Mouse (Mus musculus) lung, postnatal 36 days (tissue): ENCODE data around the gene Ptrh2.

Experiments used
- DNase-seq: peaks from one replicate; pipeline ENCODE4 v3.0.0; 2022; ENCODE audit warnings: mixed read lengths

Gene Ptrh2

DNA sequence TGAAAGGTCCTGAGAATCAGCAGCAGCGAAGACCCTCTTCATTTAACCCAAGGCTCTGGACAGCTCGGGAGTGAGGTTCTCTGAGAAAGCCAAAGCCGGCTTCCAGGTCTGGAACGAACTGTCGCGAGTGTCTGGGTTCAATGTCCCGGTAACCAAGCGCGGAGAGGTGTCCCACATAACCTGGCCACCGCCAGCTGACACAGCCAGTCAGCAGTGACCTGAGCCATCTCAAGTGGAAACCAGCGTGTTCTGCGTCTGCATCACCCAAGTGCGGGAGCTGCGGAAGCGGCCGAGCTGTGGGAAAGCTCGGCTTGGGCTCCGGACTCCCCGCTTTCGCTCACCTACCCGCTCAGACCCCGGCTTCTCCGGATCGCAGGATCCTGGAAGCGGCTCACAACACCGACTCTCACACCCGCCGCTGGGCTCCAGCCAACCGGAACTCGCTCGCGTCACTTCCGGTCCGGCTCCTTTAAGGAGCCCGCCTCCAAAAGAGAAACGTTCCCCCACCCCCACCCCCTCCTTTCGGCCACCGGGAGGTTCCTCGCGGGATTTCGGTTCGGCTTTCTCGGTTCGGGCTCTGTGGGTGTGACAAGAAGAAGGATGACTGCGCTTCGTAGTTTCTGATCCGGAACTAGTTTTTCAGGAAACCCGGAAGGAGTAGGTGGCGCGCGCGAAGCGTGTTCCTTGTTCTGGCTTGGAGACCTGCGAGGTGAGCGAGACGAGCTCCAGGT lies at the start of gene Ptrh2, which contains the start of gene Vmp1:
Ptrh2 (plus strand) TSS at position 591 of the 731 bp plus-strand sequence.
Vmp1 (minus strand) TSS at position 442 of the 731 bp plus-strand sequence.
- peak; percentile 95 for DNase-seq

DNA sequence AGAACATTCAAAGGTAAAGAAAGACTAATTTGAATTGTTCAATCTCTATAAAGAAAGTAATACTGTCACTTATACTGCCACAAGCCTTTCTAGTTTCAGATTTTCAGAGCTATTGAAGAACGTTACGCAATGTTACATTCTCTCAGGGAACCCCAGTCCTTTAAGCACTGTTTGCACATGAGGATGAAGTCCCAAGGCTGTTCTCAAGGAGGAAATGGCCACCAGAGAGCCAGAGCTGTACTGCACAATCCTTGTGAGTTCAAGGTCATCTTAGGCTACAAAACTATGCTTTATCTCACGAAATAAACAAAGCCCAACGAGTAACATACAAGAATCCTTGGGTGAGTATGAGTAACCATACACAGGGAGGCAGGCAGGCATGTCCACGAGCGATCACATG lies 49.4 kb upstream of the Ptrh2 start:
- peak; percentile 56 for DNase-seq

DNA sequence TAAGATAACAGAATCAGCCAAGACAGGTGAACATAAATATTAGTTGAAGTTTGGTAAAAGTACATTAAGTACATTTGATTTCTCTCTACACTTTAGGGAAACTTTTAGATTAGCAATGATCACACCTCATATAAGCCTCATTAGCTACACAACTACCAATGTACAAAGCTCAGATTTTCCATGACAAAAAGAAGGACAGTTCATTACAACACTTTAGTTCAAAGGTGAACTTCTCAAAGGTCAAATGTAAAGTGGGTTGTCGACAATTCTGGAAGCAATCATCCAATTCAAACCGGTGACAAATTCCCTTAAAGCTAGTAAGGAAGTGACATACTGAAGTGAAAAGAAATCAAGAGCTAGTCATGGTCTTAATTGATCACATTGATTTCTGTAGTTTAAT lies 46.1 kb upstream of the Ptrh2 start:
- DNase-seq: no peak

DNA sequence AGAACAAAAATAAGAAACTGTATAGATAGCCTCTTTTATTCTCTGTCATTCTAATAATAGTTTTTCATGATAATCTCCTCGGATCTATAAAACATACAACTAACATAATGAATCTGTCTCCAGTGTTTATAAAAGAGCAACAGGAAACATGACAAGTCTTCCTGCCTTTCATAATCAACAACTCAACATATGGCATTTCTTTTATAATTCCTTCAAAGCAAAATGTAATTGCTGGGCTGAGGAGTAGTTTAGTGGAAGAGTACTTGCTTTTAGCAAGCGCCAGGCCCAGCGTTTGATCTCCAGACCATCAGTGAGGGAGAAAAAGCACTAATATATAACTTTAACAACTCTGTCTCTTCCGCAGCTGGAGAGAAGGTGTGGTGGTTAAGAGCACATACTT lies 42.1 kb upstream of the Ptrh2 start:
- no peak for DNase-seq

DNA sequence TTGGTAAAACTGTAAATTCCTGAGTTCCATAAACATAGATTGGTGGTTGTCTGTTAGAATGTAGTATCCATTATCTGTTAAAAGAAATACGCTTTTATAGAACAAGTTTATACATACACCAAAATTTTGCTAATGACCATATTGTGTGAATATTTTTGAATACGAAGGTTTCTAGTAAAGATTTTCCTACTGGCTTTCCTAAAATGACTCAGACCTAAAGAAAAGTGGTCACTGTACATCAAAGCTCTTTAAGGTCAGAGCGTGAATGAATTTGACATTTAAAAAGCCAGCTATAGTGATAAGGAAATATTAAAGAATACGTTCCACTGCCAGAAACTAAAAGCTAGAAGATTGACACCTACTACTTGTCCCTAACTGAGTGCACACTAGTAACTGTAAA lies 39.2 kb upstream of the Ptrh2 start:
- DNase-seq: no peak

DNA sequence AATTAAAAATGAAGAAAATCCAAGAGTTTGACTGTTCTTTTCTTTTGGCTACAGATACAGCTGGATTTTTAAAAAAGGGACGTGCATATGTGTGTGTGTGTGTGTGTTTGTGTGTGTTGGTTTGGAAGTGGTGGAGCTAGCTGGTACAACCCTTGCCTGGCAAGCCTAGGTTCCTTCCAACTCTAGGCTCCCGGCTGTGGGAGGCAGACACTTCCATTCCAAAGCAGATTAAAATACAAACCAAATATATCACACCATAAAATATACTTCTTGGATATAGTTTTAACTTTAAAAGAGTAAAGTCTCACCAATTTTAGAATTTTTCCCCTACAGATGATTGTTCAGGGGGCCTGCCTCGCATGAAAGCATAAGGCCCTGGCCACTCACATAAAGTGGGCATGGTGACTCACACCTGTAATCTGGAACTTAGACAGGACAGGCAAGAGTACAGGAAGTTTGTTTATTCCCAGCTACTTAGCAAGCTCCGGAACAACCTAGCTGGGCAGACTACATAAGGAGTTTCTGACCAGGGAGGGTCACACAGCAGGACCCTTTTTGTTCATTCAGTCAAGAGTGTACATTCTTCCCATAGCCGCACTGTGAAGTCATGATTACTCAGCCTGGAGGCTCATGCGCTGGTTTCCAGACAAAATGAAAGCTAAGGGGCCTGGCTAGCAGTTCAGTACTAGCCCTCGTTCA lies 37.5 kb upstream of the Ptrh2 start:
- DNase-seq: peak; percentile 83

DNA sequence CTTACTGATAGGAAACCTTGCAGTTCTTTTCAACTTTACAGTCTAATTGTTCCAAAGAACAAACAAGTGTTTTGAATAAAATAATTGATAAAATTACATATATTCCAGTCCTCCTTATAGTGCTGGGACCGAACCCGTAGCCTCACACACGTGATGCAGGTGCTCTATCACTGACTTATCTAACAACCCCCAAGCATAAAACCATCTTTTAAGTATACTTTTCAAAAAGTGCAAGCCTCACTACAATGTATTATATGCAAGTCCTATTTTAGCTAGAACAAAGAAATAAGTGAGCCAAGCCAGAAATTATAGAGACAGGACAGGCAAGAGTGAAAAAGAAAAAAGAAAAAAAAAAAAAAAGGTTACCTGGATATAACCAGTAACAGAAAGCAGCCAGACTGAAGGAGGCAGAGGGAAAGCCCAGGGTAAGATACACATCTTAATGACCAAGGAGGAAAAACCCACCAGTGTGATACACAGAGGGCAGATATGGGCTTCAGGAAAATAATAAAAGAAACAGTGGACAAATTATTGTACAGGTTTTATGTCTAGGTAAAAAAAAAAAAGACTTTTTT lies 36.8 kb upstream of the Ptrh2 start:
- no peak for DNase-seq

DNA sequence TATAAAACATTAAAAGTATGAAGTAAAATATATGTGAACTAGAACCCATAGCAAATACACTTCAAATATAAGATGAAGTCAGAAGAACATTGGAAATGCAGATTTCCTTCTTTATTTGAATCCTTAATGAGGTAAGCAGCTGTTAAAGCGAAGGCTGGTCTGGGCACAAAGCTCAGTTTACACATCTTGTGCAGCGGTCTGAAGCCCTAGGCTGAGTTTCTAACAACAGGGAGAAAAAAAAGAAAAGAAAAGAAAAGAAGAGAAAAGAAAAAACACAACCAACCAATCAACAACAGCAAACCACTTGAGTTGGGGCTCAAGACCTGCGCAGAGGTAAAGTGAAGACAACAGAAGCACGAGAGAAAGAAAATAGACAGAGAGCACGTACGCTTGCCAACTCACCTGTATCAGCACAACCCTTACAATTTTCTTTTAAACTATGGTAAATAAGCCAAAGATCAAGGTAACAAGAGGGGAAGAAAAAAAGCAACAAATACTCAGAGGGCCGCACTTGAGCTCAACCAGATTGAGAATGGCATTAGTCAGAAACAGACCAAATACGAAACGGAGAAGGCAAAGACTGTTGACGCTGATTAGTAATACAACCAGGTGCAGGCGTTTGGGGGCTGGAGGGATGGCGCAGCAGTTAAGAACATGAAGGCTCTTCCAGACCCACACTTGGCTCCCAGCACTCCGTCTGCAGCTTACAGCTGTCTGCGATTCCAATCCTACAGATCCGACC lies 35.9 kb upstream of the Ptrh2 start:
- no peak for DNase-seq

DNA sequence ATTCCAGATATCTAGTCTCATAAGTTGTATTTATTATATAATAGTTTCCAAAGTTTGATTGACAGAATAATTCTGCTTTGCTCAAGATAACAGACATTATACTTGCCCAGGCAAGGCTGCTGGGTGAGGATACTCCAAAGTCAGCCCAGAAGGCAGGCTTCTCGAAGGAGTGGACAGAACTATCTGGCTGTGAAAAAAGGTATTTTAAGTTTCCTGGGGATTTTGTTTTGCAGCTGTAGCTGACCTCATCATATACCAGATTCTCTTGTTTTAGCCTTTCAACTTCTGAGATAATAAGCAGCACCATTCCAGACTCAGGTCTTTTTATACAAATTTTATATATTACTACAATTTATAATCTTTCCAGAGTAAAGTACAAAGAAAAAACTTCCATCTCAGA lies 34.2 kb upstream of the Ptrh2 start:
- DNase-seq: no peak

DNA sequence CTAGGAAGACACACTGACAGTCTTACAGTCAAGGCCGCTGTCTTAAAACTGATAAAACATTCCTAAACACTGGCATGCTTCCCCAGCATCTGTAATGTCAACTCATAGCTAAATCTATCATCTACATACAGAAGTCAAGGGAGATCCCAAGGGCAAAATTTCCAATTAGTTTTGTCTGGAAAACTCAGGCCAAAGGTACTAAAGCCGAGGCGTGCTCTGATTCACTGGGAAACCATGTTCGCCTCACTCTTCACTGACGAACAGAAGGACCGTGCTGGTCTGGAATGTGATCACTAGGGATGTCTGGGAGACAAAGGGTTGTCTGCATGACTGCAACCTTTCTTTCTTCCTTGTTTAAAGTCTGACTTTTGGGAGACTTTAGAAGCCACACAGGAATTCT lies 33.1 kb upstream of the Ptrh2 start:
- no peak for DNase-seq

DNA sequence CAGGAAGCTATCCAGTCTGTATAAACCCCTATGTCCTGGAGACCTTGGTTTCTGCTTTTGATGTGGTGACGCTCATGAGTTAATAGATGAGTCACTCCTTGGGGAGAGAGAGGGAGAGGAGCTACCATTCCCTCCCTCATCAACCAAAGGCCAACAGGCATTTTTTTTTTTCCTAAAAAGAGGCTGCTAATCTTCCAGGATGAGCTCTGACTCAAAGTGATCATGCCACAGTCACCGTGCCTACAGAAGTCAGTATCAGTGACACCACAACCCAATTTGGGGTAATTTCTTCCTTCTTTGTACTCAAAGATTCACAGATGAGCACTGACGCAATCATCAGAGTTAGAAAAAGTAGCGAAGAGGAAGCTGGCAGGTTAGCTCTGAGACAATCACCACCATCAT lies 31.2 kb upstream of the Ptrh2 start:
- peak; percentile 44 for DNase-seq

DNA sequence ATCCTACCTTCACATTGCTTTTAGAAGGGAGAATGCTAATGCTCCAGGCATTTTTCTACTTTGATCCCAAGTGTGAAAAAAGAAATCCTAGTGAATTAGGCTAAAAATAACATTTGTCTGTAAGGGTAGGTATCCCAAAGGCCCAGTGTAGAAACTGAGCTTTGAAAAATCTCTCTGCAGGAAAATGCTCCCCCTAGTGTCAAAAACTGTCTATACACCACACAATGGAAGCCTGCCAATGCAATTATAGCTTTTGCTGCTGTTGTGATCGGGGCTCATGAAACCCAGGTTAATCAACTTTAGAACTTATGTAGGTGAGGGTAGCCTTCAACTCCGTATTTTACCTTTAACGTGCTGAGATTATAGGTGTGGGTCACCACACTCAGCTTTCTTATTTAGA lies 30.3 kb upstream of the Ptrh2 start:
- peak; percentile 87 for DNase-seq

DNA sequence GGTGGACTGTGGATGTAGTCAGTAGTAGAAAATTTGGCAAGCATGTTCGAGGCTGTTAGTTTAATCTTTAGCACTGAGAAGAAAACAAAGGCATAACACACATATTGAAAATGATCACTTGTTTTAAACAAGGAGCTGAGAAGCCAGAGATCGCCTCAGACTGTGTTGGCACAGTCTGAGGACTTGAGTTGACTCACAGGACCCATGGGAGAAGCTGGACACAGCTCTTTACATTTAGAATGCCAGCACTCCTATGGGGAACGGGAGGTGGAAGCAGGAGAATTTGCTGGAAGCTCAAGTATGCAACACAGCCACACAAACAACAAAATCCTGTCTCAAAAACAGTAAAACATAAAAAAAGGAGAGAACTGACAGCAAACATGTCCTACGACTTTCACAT lies 29.7 kb upstream of the Ptrh2 start:
- no peak for DNase-seq

DNA sequence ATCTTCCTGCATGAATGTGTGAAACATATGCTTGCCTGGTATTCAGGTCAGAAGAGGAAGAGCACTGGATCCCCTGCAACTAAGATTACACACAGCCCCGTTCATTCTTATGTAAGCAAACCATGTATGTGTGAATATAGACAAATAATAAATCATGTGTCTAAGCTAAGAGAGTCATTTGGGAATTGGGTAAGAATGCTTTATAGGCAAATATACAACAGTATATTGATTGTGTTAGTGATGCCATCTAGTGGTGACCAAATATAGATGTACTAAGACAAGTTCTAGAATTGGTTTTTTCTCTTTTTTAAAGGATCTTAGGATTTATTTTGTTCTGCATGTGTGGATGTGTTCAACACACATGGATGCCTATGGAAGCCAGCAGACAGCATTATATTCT lies 28.1 kb upstream of the Ptrh2 start:
- DNase-seq: peak; percentile 15

DNA sequence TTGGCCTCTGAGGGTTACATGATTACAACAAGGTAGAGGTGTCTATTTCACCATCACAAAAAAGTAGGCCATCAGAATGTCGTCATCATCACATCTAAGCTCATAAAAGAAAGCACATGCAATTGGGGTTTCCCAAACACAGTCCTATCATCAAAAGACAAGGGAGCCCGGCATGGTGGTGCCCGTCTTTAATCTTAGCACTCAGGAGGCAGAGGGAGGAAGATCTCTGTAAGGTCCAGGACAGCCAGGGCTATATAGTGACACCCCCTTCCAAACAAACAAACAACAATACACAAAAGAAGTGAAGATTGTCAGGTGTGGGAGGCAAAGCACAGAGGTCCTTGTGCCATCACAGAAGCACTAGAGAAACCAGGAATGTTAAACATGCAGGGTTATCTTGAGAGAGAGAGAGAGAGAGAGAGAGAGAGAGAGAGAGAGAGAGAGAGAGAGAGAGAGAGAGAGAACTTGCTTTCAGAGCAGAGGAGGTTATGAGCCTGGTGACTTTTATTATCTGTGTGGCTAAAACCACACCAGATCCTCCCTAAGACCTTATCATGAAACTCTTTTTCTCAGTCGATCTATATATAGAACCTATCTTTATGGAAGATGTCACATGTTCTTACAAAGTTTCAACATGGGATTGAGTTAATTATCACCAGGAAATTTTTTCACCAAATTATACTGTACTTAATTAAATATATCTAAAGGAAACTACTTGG lies 26.8 kb upstream of the Ptrh2 start:
- DNase-seq: no peak

DNA sequence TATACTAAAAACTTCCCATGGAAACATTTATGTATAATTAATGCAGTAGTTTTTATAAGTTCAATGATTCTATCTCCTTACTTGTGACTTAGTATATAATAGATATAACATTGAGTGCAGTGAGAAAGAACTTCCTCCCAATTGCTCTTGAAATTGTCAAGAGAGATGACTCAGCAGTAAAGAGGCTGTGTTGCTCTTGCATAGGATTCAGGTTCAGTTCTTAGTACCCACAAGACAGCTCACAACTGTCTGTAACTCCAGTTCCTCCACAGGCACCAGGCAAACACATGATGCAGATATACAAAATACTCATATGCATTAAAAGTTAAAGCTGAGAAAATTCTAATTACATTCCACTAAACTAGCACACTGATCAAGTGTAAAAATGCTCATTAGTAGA lies 25.9 kb upstream of the Ptrh2 start:
- DNase-seq: peak; percentile 25

DNA sequence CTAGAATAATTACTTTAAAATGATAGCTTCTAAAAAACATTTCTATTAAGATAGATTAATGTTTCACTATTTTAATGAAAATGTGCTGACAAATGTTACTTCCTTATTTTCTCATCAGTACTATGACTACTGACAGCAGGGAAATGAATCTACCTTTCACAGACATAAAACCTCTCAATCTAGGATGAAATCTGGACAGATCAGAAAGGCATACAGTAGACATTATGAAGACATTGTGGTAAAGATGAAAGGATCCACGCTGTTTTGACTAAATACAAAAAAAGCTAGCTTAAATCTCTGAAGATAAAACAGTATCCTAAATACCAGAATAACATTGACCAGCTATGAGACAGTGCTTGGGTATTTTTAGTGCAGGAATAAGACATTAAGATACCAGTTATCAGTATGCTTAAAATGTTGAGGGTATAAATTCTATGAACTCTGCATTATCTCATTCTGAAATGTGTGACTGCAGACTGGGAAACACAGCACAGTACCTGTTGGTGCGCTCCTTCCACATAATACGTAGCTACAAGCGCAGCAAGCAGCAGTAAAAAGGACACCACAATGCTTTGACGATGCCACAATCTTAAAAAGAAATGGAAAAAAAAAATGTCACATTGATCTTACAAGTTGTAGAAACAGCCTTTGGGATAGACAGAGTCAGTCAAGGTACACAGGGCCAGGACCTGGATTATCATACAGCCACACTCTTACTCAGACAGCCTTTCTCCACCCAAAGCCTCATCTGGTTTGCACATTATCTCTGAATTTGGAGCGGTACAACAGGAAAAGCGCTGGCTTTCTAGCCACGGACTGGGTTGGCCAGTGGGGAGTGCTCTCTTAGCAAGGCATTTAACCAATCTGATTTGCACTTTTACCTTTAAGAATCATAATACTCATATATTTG lies 20.5 kb upstream of the Ptrh2 start:
- no peak for DNase-seq

DNA sequence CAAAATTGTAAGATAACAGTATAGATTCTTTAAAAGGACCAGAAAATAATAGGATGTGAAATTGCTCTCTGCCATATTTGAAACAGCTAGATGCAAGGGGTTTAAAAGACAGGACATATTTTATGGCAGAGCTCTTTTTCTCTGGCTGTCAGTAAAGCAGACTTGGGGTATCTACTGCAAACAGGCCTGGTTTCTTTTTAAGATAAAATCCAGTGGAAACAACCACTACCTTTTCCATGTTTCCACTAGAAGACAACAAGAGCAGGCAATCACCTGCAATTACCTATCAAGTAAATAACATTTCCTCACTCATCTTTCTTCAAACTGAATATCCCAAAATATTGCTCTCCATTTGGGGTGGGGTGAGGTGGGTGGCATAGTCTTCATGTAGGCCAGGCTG lies 19.8 kb upstream of the Ptrh2 start:
- no peak for DNase-seq

DNA sequence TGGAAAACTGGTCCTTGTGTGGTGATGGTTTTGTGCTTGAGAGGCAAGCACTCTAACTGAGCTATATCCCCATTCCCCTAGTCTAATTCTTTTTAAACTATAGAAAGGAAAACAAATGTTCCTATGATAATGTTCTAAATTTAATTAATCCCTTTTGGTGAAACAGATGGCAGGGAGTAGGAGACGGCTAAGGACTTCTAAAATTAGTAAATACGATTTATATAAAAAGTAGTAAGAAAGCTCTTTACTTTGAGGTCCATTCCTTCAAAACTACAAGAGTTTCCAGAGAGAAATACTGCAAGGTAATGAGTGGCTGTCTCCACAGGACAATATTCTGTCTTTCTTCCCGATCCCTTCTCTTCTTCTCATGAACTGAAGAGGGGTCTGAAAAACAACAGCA lies 19.4 kb upstream of the Ptrh2 start:
- no peak for DNase-seq

DNA sequence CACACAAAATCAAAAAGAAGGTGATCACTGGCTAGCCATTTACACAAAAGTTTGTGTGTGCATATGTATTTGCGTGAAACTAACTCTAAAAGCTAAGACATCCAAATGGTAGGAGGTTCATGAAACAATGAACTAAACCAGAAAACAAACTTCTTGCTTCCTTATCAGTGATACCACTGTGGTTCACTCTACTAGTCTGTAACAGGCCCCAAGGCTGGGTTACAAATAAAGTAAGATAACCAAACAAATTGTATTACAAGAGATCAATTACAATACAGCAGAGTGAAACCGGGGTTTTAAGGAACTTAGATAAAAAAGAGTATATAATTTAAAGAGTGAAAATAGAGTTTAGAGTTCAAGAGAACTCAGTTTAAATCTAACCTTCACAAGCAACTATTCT lies 16.2 kb upstream of the Ptrh2 start:
- no peak for DNase-seq

DNA sequence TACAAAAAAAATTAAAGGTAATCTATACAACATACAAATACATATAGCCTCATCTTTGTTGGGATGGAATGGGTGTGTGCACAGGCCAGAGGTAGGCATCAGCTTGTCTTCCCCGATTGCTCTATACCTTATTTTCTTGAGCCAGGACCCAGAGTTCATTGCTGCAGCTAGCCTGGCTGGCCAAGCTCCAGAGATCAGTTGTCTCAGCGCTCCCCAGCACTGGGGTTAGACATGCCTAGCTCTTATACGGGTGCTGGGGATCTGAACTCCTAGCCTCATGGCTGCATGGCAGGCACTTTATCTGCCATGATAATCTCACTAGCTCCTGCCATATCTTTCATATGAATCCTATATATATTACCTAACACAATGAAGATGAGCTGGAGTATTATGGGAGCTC lies 15.6 kb upstream of the Ptrh2 start:
- DNase-seq: no peak
